ENCODE assay signal across 26 mouse cellular contexts in genomic region chr10:99224218-99224617, GRCm38 (mm10). TPM values are rescaled to one million over a fixed set of nuclear protein-coding genes. Genes with fewer than 3 reads are reported as not detected.
DNase-seq lines count a peak whose midpoint lies in the region; ATAC-seq and TF ChIP-seq lines count a peak whose summit lies in the region.
"Had no signal": no experiment of that assay in that cellular context is flagged by ENCODE, and none has a peak within 500 bp of the region (broad histone marks: within the 10 kb centered on the region; RNA-seq: fewer than 3 reads in every experiment).

No protein-coding gene starts in this region.

- 59% methylated on average over 3 of the region's 3 CpGs for WGBS in liver, adult 2 months
- WGBS in liver, embryonic 12.5 days (ENCODE audit: insufficient replicate concordance) = 62% methylated on average over 3 of the region's 3 CpGs

- H3K4me1 ChIP-seq in liver, adult 2 months (ENCODE audit: control insufficient read depth, insufficient read depth, low read length) = peaks cover 28% of the 10 kb centered on the region
- H3K4me1 ChIP-seq in liver, embryonic 12.5 days = peaks cover 11% of the 10 kb centered on the region

- DNase-seq in heart, adult 11 months = peak; percentile 84
- no peak for DNase-seq in heart, postnatal 25 days (ENCODE audit: low spot score)
- DNase-seq in liver, adult 2 months (ENCODE audit: extremely low read depth, low read depth, low spot score) = peak; percentile 51
- peak; percentile 72 to 80 for DNase-seq in kidney, adult 8-10 months
- DNase-seq in kidney, postnatal 4 days = peak; percentile 42 to 56
- no peak for DNase-seq in gastrocnemius, postnatal 14 days
- DNase-seq: adrenal gland, postnatal 10 days; cerebellum, adult 18-20 months; cerebellum, postnatal 14 days; forebrain, postnatal 0 days; gastrocnemius, postnatal 25 days; heart, adult 2 months; right cerebral cortex, adult 18-20 months; right cerebral cortex, postnatal 4 days; thymus, adult 18-20 months; thymus, postnatal 36 days had no signal

- intact Hi-C loops in heart, postnatal 25 days (cut with DNase I) = no loop called here
- intact Hi-C loops in gastrocnemius, postnatal 14 days (cut with DNase I; ENCODE audit: low total_unique reads) = no loop called here

- no peak overlapping the region for H3K27ac ChIP-seq in liver, adult 2 months (replicated peaks; ENCODE audit: insufficient read depth, low read depth, low read length)
- H3K27ac ChIP-seq in liver, embryonic 12.5 days = no peak overlapping the region
- H3K27ac ChIP-seq: forebrain, embryonic 10.5 days; heart, adult 2 months; hindbrain, embryonic 10.5 days; hindbrain, postnatal 0 days; limb, embryonic 13.5 days; liver, embryonic 14.5 days; stomach, embryonic 15.5 days had no signal

- H3K27me3 ChIP-seq in liver, adult 2 months (ENCODE audit: control insufficient read depth, insufficient read depth, low read length) = no peaks in the 10 kb centered on the region
- H3K27me3 ChIP-seq in liver, embryonic 12.5 days (replicated peaks) = peaks cover 21% of the 10 kb centered on the region
- H3K27me3 ChIP-seq: limb, embryonic 13.5 days; stomach, embryonic 15.5 days had no signal

- no peaks in the 10 kb centered on the region for H3K79me2 ChIP-seq in liver, adult 2 months (ENCODE audit: control insufficient read depth, insufficient read depth, low read length)

- H3K4me2 ChIP-seq in liver, embryonic 12.5 days = no peak overlapping the region
- H3K4me2 ChIP-seq: limb, embryonic 13.5 days; midbrain, embryonic 11.5 days; stomach, embryonic 15.5 days had no signal

- no peak for TF ChIP-seq CTCF in liver, adult 2 months (IDR thresholded peaks at IDR 0.05; ENCODE audit: low read depth, low read length)

- no peaks in the 10 kb centered on the region for H3K36me3 ChIP-seq in liver, adult 2 months (ENCODE audit: control insufficient read depth, insufficient read depth, low read length)
- H3K36me3 ChIP-seq in liver, embryonic 12.5 days = no peaks in the 10 kb centered on the region
- H3K36me3 ChIP-seq: forebrain, embryonic 10.5 days; hindbrain, embryonic 10.5 days; limb, embryonic 13.5 days; stomach, embryonic 15.5 days had no signal

- H3K9ac ChIP-seq in liver, adult 2 months (ENCODE audit: low read depth, low read length) = no peak overlapping the region
- no peak overlapping the region for H3K9ac ChIP-seq in liver, embryonic 12.5 days
- H3K9ac ChIP-seq: forebrain, postnatal 0 days; limb, embryonic 13.5 days; liver, embryonic 14.5 days; stomach, embryonic 15.5 days had no signal

- H3K4me3 ChIP-seq in liver, adult 2 months (ENCODE audit: insufficient read depth, low read depth, low read length) = no peak overlapping the region
- H3K4me3 ChIP-seq in liver, embryonic 12.5 days = no peak overlapping the region
- H3K4me3 ChIP-seq: forebrain, embryonic 10.5 days; heart, adult 2 months; hindbrain, embryonic 10.5 days; limb, embryonic 13.5 days; stomach, embryonic 15.5 days had no signal

- ATAC-seq in liver, embryonic 12.5 days = no peak
- ATAC-seq: activated CD4-positive, CD25-positive, alpha-beta regulatory T cell, adult 4 months; forebrain, postnatal 0 days; hindbrain, postnatal 0 days; intestine, postnatal 0 days had no signal

- TF ChIP-seq POLR2A in liver, adult 2 months (IDR thresholded peaks at IDR 0.05; ENCODE audit: extremely low read depth, insufficient read depth, low read length) = no peak

- H3K9me3 ChIP-seq in liver, embryonic 12.5 days (replicated peaks) = no peaks in the 10 kb centered on the region
- H3K9me3 ChIP-seq: forebrain, embryonic 10.5 days; hindbrain, embryonic 10.5 days; limb, embryonic 13.5 days; stomach, embryonic 15.5 days had no signal

RNA-seq across cellular contexts. Expression of gene Dusp6, which starts 38.8 kb away (rescaled TPM):
- 10 to 100 TPM; 18.5 to 19.5 TPM for total RNA-seq in heart, postnatal 25 days (2021)
- total RNA-seq in liver, adult 2 months (2014; rRNA removed) = 29.3 and 29.9 TPM in 2 replicates
- polyA plus RNA-seq in liver, adult 2 months (2012; rRNA removed) = 45.5 and 48.4 TPM in 2 replicates
- polyA plus RNA-seq in liver, embryonic 12.5 days (2016; fragmentation: Nextera tagmentation; extraction: Ambion mirVana) = 17.9 and 18.7 TPM in 2 replicates
- 10 to 100 TPM; 26.7 to 27.7 TPM for total RNA-seq in gastrocnemius, postnatal 14 days (2021)

Comparison
In these comparisons a context has a peak if more than half of its experiments do, and no peak if none do; other contexts are left out.
1. DNase-seq: peak in heart, adult 11 months (single experiment), liver, adult 2 months (single experiment), kidney, adult 8-10 months (2 of 2) and kidney, postnatal 4 days (2 of 2); none in heart, postnatal 25 days (single experiment) and gastrocnemius, postnatal 14 days (single experiment).